Mouse (Mus musculus): ENCODE results near the gene Rmnd5a. TPM values are rescaled to one million over a fixed set of nuclear protein-coding genes. Genes with fewer than 3 reads are reported as not detected.
A peak's percentile ranks its signal among the peaks of the same experiment; 100 is the strongest.
"Not testable (repeated sequence)": the region's sequence is repeated elsewhere in the genome, so short reads cannot be mapped to it uniquely, and the experiment has no call there.

Gene Rmnd5a
- polyA plus RNA-seq, 1 experiment from 2014 or later, result 9.4 TPM

DNA sequence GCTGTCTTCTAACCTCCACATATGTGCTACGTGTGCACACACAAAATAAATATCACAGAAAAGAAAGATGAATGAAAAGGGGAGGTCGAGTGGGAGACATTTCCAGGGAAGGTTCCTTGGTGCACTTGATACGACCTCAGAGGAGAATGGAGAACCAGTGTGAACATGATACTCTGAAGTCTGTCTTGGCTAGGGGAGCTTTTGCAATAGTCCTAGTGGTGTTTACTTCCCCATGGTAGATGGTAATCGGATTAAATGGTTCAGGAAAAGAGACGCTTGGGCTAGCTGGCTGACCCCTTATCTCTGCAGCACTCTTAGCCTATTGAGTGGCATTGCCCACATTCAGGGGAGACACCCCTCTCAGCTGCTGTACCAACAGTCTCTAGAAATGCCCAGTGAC, 36.3 kb upstream of the Rmnd5a start:
- no peak overlapping the region for H3K4me3 ChIP-seq (replicated peaks; ENCODE audit: low read length)
- H3K36me3 ChIP-seq (ENCODE audit: control insufficient read depth, insufficient read depth), result no peaks in the 10 kb centered on the region
- H3K9me3 ChIP-seq (ENCODE audit: control insufficient read depth, low read length), result peaks cover 2% of the 10 kb centered on the region; the same call in 1 of the 2 replicates
- no peaks in the 10 kb centered on the region for H3K27me3 ChIP-seq (replicated peaks; ENCODE audit: control insufficient read depth, insufficient read depth, low read length)
- WGBS, result 79% methylated on average over 5 of the region's 5 CpGs
- H3K4me2 ChIP-seq (ENCODE audit: low read length), result no peak overlapping the region
- no peaks in the 10 kb centered on the region for H3K4me1 ChIP-seq (replicated peaks; ENCODE audit: control insufficient read depth, insufficient read depth, low read length)
- no peak for ATAC-seq
- H3K9ac ChIP-seq (replicated peaks; ENCODE audit: low read depth, low read length), result no peak overlapping the region
- H3K27ac ChIP-seq (ENCODE audit: low read length), result no peak overlapping the region

DNA sequence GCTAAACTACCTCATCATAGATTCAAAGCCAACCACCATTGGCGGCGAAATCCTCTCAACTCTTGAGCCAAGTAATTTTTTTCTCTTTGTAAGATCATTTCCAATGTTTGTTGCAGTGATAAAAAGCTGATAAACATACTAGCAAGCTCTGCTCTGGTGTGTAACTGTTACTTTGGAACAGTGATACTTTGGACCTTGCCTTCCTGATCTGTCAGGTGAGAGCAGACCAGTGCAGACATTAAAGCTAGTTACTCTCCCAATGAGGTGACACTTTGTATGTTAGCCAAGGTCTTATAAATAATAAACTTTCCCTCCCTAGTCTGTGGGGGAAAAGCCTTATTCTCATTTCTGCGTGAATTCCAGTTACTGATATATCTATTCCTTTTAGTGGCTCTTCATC, 35.2 kb upstream of the Rmnd5a start:
- no peaks in the 10 kb centered on the region for H3K27me3 ChIP-seq (replicated peaks; ENCODE audit: control insufficient read depth, insufficient read depth, low read length)
- no peak overlapping the region for H3K4me2 ChIP-seq (ENCODE audit: low read length)
- no peak overlapping the region for H3K27ac ChIP-seq (ENCODE audit: low read length)
- H3K36me3 ChIP-seq (ENCODE audit: control insufficient read depth, insufficient read depth), result no peaks in the 10 kb centered on the region
- no peak overlapping the region for H3K9ac ChIP-seq (replicated peaks; ENCODE audit: low read depth, low read length)
- H3K9me3 ChIP-seq (ENCODE audit: control insufficient read depth, low read length), result no peaks in the 10 kb centered on the region
- WGBS, result 88% methylated on average over 3 of the region's 3 CpGs
- H3K4me3 ChIP-seq (replicated peaks; ENCODE audit: low read length), result no peak overlapping the region
- no peak for ATAC-seq
- H3K4me1 ChIP-seq (replicated peaks; ENCODE audit: control insufficient read depth, insufficient read depth, low read length), result no peaks in the 10 kb centered on the region

DNA sequence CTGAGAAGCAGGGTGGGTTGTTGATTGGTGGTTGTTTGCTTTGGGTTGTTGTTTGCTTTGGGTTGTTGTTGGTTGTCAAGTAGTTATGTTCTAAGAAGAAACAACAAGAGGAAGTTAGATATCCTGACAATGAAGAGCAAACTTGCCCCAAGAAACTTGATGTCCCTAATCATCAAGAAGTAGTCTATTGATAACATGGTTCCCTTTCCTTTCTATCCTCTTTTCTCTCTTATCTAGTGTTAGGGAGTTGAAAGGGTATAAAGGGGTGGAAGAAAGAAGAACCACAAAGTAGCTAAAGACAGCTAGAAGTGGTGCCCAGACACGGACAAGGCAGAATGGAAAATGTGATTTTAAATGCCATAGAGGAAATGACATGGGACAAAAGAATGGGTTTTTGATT, 32.3 kb upstream of the Rmnd5a start:
- Histone ChIP-seq H3K4me1 (replicated peaks; ENCODE audit: control insufficient read depth, insufficient read depth, low read length) (no peaks in the 10 kb centered on the region), H3K27ac (ENCODE audit: low read length) (no peak overlapping the region), H3K9me3 (ENCODE audit: control insufficient read depth, low read length) (no peaks in the 10 kb centered on the region), H3K4me3 (replicated peaks; ENCODE audit: low read length) (no peak overlapping the region), H3K9ac (replicated peaks; ENCODE audit: low read depth, low read length) (no peak overlapping the region), H3K27me3 (replicated peaks; ENCODE audit: control insufficient read depth, insufficient read depth, low read length) (no peaks in the 10 kb centered on the region), H3K36me3 (ENCODE audit: control insufficient read depth, insufficient read depth) (no peaks in the 10 kb centered on the region), H3K4me2 (ENCODE audit: low read length) (no peak overlapping the region)
- no peak for ATAC-seq
- WGBS, result 79% methylated on average over 1 of the region's 1 CpGs

DNA sequence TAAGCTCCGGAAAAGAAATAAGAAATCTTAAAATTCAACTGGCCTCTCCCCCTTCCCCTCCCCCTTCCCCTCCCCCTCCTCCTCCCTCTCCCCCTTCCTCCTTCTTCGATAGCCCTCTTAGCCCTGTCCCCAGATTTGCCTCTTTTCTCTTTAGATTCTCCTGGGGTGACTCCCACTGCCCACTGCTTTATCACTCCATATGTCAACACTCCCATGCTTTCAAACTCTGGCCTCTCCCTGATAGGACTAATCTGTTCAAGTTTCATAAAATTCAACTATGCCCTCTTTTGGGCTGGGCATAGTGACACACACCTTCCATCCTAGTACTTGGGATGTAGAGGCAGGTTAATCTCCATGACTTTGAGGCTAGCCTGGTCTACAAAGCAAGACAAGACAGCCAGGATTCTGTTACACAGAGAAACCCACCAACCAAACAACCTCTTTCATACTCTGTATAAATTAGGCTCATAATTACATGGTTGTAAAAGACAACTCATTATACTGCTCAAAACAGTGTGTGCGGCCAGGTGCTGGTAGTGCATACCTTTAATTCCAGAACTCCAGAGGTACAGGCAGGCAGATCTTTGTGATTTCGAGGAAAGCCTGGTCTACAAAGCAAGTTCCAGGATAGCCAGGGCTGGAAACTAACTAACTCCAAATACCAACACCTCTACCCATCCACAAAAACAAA, 31.5 kb upstream of the Rmnd5a start:
- H3K9ac ChIP-seq (replicated peaks; ENCODE audit: low read depth, low read length), result no peak overlapping the region
- H3K4me3 ChIP-seq (replicated peaks; ENCODE audit: low read length), result no peak overlapping the region
- no peak overlapping the region for H3K27ac ChIP-seq (ENCODE audit: low read length)
- WGBS, result 76% methylated on average over 4 of the region's 4 CpGs
- H3K4me2 ChIP-seq (ENCODE audit: low read length), result no peak overlapping the region
- H3K9me3 ChIP-seq (ENCODE audit: control insufficient read depth, low read length), result no peaks in the 10 kb centered on the region
- H3K36me3 ChIP-seq (ENCODE audit: control insufficient read depth, insufficient read depth), result no peaks in the 10 kb centered on the region
- no peaks in the 10 kb centered on the region for H3K27me3 ChIP-seq (replicated peaks; ENCODE audit: control insufficient read depth, insufficient read depth, low read length)
- ATAC-seq, result no peak
- no peaks in the 10 kb centered on the region for H3K4me1 ChIP-seq (replicated peaks; ENCODE audit: control insufficient read depth, insufficient read depth, low read length)

DNA sequence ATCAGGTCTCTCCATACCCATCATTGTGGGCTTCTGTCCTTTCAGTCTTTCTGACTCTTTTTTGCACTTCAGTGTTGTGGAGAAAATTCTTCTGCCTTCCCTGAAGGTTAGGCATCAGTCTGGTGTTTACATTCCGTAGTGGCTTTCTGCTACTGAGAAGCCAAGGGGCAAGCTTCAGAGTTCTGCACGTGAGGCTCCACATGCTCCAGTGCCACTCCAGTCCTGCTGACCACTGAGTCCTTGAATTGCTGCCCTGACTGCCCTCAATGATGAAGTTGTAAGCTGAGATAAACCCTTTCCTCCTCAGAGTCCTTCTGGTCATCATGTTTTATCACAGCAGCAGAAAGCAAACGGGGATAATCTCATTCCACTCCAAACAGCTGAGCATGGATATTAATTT, 28.9 kb upstream of the Rmnd5a start:
- H3K4me2 ChIP-seq (ENCODE audit: low read length), result no peak overlapping the region
- no peaks in the 10 kb centered on the region for H3K9me3 ChIP-seq (ENCODE audit: control insufficient read depth, low read length)
- no peaks in the 10 kb centered on the region for H3K27me3 ChIP-seq (replicated peaks; ENCODE audit: control insufficient read depth, insufficient read depth, low read length)
- H3K27ac ChIP-seq (ENCODE audit: low read length), result no peak overlapping the region
- 78% methylated on average over 3 of the region's 3 CpGs for WGBS
- H3K36me3 ChIP-seq (ENCODE audit: control insufficient read depth, insufficient read depth), result no peaks in the 10 kb centered on the region
- 0 out of 2 replicates have a peak, but pooled peaks cover 2% of the 10 kb centered on the region for H3K4me1 ChIP-seq (replicated peaks; ENCODE audit: control insufficient read depth, insufficient read depth, low read length)
- no peak overlapping the region for H3K4me3 ChIP-seq (replicated peaks; ENCODE audit: low read length)
- no peak overlapping the region for H3K9ac ChIP-seq (replicated peaks; ENCODE audit: low read depth, low read length)
- ATAC-seq, result no peak

DNA sequence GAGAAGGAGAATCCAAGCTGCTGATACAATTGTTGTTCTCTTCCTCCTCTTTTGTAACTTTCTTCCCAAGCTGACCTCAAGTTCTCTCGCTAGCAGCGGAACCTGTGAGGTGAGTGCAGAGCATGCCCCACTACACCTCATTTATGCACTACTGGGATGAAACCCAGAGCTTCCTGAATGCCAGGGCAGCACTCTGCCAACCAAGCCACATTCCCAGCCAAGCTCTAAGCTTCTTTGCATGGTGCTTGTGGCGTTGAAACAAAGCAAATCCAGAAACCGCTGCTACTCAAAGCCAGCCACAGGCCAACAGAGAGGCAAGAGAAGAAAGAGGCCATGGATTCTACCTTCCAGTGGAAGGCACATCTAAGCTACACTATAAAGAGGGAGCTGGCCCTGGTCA, 27.3 kb upstream of the Rmnd5a start:
- H3K4me1 ChIP-seq (replicated peaks; ENCODE audit: control insufficient read depth, insufficient read depth, low read length), result 0 out of 2 replicates have a peak, but pooled peaks cover 2% of the 10 kb centered on the region
- H3K4me2 ChIP-seq (ENCODE audit: low read length), result no peak overlapping the region
- H3K9me3 ChIP-seq (ENCODE audit: control insufficient read depth, low read length), result no peaks in the 10 kb centered on the region
- WGBS, result 47% methylated on average over 4 of the region's 4 CpGs
- no peak overlapping the region for H3K27ac ChIP-seq (ENCODE audit: low read length)
- H3K4me3 ChIP-seq (replicated peaks; ENCODE audit: low read length), result no peak overlapping the region
- H3K9ac ChIP-seq (replicated peaks; ENCODE audit: low read depth, low read length), result no peak overlapping the region
- H3K36me3 ChIP-seq (ENCODE audit: control insufficient read depth, insufficient read depth), result no peaks in the 10 kb centered on the region
- ATAC-seq, result no peak
- no peaks in the 10 kb centered on the region for H3K27me3 ChIP-seq (replicated peaks; ENCODE audit: control insufficient read depth, insufficient read depth, low read length)

DNA sequence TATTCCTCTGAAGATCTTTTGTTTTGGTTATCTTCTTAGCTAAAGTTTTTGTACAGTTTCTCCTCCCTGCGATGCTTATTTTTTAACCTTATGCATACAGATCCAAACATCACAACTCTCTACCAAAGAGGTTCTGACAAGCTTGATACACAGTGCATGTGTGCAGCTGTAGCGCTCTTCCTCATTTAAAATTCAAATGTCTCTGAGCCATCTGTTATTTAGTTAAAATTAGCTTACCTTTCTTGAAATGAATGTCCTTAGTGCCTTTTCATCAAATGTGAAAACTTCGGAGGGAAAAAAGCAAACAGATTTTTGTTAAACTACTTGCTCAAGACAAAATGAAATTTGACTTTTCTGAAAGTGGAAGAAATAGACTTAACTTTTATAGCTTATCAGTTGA, 24.7 kb upstream of the Rmnd5a start:
- Histone ChIP-seq H3K4me3 (replicated peaks; ENCODE audit: low read length) (no peak overlapping the region), H3K4me2 (ENCODE audit: low read length) (no peak overlapping the region), H3K27me3 (replicated peaks; ENCODE audit: control insufficient read depth, insufficient read depth, low read length) (no peaks in the 10 kb centered on the region), H3K4me1 (replicated peaks; ENCODE audit: control insufficient read depth, insufficient read depth, low read length) (0 out of 2 replicates have a peak, but pooled peaks cover 2% of the 10 kb centered on the region), H3K36me3 (ENCODE audit: control insufficient read depth, insufficient read depth) (no peaks in the 10 kb centered on the region), H3K9me3 (ENCODE audit: control insufficient read depth, low read length) (no peaks in the 10 kb centered on the region), H3K9ac (replicated peaks; ENCODE audit: low read depth, low read length) (no peak overlapping the region), H3K27ac (ENCODE audit: low read length) (no peak overlapping the region)
- 46% methylated on average over 3 of the region's 3 CpGs for WGBS
- peak; percentile 63; the same call in 1 of the 2 replicates for ATAC-seq

DNA sequence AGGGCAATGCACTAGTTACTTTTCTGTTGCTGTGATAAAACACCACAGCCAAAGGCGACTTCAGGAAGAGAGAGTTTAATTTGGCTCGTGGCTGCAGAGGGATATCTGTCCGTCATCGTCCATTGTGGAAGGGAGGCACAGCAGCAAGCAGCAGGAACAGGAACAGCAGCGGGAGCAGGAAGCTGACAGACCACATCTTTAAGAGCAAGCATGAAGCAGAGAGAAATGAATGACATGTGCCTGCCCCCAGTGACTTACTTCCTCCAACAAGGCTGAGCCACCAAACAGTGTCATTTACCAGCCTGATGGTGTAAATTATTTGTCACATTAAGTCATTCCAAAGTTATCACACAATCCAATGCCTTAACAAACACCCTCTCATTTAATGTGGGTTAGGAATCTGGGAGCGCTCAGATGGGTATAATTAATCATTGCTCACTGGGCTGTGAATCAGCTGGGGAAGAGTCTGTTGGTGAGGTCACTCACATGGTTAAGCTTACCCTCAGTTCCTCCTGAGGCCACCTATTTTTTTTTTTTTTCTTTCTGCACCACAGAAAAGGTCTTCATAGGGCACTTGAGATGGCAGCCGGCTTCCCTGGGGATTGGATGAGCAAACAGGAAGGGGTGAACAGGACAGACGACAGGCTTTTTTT, 17.6 kb upstream of the Rmnd5a start:
- ATAC-seq, result no peak
- Histone ChIP-seq H3K4me3 (replicated peaks; ENCODE audit: low read length) (no peak overlapping the region), H3K36me3 (ENCODE audit: control insufficient read depth, insufficient read depth) (no peaks in the 10 kb centered on the region), H3K27me3 (replicated peaks; ENCODE audit: control insufficient read depth, insufficient read depth, low read length) (no peaks in the 10 kb centered on the region), H3K9me3 (ENCODE audit: control insufficient read depth, low read length) (no peaks in the 10 kb centered on the region), H3K9ac (replicated peaks; ENCODE audit: low read depth, low read length) (no peak overlapping the region), H3K4me2 (ENCODE audit: low read length) (no peak overlapping the region), H3K4me1 (replicated peaks; ENCODE audit: control insufficient read depth, insufficient read depth, low read length) (no peaks in the 10 kb centered on the region), H3K27ac (ENCODE audit: low read length) (no peak overlapping the region)
- WGBS, result 77% methylated on average over 8 of the region's 8 CpGs

DNA sequence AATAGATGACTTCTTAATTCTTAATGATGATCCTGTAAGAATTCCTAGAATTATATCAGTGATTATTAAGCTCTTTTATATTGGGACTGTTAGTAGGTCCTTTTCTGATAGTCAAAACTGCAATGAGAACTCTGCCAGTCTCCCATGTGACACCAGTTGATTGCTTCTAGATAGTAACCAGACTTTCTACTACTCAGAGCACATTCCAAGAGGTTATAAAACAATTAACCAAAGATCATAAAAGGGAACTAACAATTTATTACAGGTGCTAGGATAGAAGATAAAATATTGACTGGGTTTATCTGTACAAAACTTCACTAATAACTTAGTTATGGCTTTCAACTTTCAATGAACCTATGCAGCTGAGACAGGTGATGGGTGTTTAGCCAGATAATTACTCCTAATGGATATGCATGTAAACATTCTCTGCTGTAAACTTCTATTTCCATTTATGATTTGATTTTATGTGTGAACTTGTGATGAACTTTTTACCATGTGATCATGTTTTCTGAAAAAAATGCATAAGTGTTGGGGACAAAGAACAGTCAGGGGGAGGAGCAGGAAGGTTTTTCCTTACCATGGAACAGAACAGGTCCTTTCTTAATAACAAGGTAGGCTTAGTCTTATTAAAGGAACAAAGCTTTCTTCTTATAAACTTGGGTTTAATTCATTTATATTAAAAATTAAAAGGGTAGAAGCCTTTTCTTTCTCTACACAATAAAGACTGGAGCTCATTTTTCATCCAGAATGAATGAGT, 13.7 kb upstream of the Rmnd5a start:
- not testable (repeated sequence) for ATAC-seq; H3K9ac ChIP-seq (replicated peaks; ENCODE audit: low read depth, low read length); H3K4me3 ChIP-seq (replicated peaks; ENCODE audit: low read length)

More for the DNA sequence above, 13.7 kb upstream of the Rmnd5a start:
- H3K27ac ChIP-seq (ENCODE audit: low read length); H3K9me3 ChIP-seq (ENCODE audit: control insufficient read depth, low read length); H3K4me2 ChIP-seq (ENCODE audit: low read length); H3K36me3 ChIP-seq (ENCODE audit: control insufficient read depth, insufficient read depth); H3K27me3 ChIP-seq (replicated peaks; ENCODE audit: control insufficient read depth, insufficient read depth, low read length); H3K4me1 ChIP-seq (replicated peaks; ENCODE audit: control insufficient read depth, insufficient read depth, low read length): not testable (repeated sequence)

Data from forebrain, embryonic 16.5 days (tissue).